In the genomic region with DNA sequence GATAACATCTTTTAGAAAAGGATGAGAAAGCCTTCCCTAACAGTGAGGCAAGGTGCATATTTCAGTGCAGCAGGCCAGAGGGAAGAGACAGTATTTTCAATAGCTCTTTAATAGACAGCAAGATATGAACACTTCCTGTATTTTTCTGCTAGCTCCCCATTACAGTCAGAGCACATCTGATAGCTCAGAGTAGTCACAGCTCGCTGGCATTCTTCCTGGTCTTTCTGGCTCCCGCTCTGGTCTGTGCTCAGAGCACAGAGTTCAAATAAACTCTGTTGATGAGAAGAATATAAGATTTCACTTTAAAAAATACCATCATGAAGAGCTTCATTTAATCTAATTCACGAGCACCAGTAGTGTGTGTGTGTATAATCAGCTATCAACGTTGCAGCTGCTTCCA, we compare ENCODE assay signal across 19 mouse cellular contexts.
A peak's percentile ranks its signal among the peaks of the same experiment; 100 is the strongest.
DNase-seq lines count a peak whose midpoint lies in the region; ATAC-seq lines count a peak whose summit lies in the region.
"Had no signal": no experiment of that assay in that cellular context is flagged by ENCODE, and none has a peak within 500 bp of the region (broad histone marks: within the 10 kb centered on the region; RNA-seq: fewer than 3 reads in every experiment).

No protein-coding gene starts in this region.

- peak; percentile 41 for DNase-seq in cerebellum, adult 8-10 months
- DNase-seq in cerebellum, adult 9-11 months, result no peak
- DNase-seq in cerebellum, adult 9-10 months, result peak; percentile 59
- peak; percentile 56 to 59 for DNase-seq in cerebellum, postnatal 14 days
- no peak for DNase-seq in kidney, postnatal 14 days
- DNase-seq: adrenal gland, adult 2 months; adrenal gland, postnatal 25 days; gastrocnemius, adult 2 months; gastrocnemius, postnatal 25 days; heart, postnatal 36 days; kidney, adult 11 months; kidney, adult 9 months had no signal

- 63% methylated on average over 4 of the region's 4 CpGs for WGBS in hindbrain, embryonic 16.5 days
- WGBS in hindbrain, embryonic 12.5 days, result 79% methylated on average over 4 of the region's 4 CpGs
- 77% methylated on average over 4 of the region's 4 CpGs for WGBS in neural tube, embryonic 15.5 days

- H3K9me3 ChIP-seq in hindbrain, embryonic 16.5 days (ENCODE audit: control insufficient read depth, low read length), result no peaks in the 10 kb centered on the region
- H3K9me3 ChIP-seq in hindbrain, embryonic 12.5 days (replicated peaks), result no peaks in the 10 kb centered on the region
- no peaks in the 10 kb centered on the region for H3K9me3 ChIP-seq in neural tube, embryonic 15.5 days (replicated peaks)
- H3K9me3 ChIP-seq: embryonic facial prominence, embryonic 15.5 days; heart, embryonic 12.5 days; hindbrain, embryonic 15.5 days had no signal

- H3K9ac ChIP-seq in hindbrain, embryonic 16.5 days (ENCODE audit: low read depth, low read length), result no peak overlapping the region
- no peak overlapping the region for H3K9ac ChIP-seq in hindbrain, embryonic 12.5 days
- H3K9ac ChIP-seq in neural tube, embryonic 15.5 days (replicated peaks), result no peak overlapping the region
- H3K9ac ChIP-seq: embryonic facial prominence, embryonic 15.5 days; heart, embryonic 12.5 days; hindbrain, embryonic 15.5 days had no signal

- H3K36me3 ChIP-seq in hindbrain, embryonic 16.5 days (ENCODE audit: control insufficient read depth, insufficient read depth, low read length), result no peaks in the 10 kb centered on the region
- H3K36me3 ChIP-seq in hindbrain, embryonic 12.5 days, result no peaks in the 10 kb centered on the region
- H3K36me3 ChIP-seq in neural tube, embryonic 15.5 days, result no peaks in the 10 kb centered on the region
- H3K36me3 ChIP-seq: embryonic facial prominence, embryonic 15.5 days; heart, embryonic 12.5 days; hindbrain, embryonic 15.5 days had no signal

- 0 out of 2 replicates have a peak, but pooled peaks have one; percentile 42 for ATAC-seq in hindbrain, embryonic 16.5 days
- no peak for ATAC-seq in hindbrain, embryonic 12.5 days (ENCODE audit: low FRiP score)
- no peak for ATAC-seq in neural tube, embryonic 15.5 days (ENCODE audit: low FRiP score)

- H3K4me1 ChIP-seq in hindbrain, embryonic 16.5 days (ENCODE audit: control insufficient read depth, insufficient read depth, low read depth, low read length), result no peaks in the 10 kb centered on the region
- H3K4me1 ChIP-seq in hindbrain, embryonic 12.5 days, result no peaks in the 10 kb centered on the region
- no peaks in the 10 kb centered on the region for H3K4me1 ChIP-seq in neural tube, embryonic 15.5 days
- H3K4me1 ChIP-seq: embryonic facial prominence, embryonic 15.5 days; heart, embryonic 12.5 days; hindbrain, embryonic 15.5 days had no signal

- H3K4me3 ChIP-seq in hindbrain, embryonic 16.5 days (ENCODE audit: low read length), result no peak overlapping the region
- no peak overlapping the region for H3K4me3 ChIP-seq in hindbrain, embryonic 12.5 days
- no peak overlapping the region for H3K4me3 ChIP-seq in neural tube, embryonic 15.5 days (replicated peaks)
- H3K4me3 ChIP-seq: embryonic facial prominence, embryonic 15.5 days; erythroblast, embryonic 14.5 days; gastrocnemius, adult 2 months; heart, embryonic 12.5 days; hindbrain, embryonic 15.5 days had no signal

- H3K27ac ChIP-seq in hindbrain, embryonic 16.5 days (ENCODE audit: low read depth, low read length), result no peak overlapping the region
- H3K27ac ChIP-seq in hindbrain, embryonic 12.5 days, result no peak overlapping the region
- no peak overlapping the region for H3K27ac ChIP-seq in neural tube, embryonic 15.5 days (replicated peaks)
- H3K27ac ChIP-seq: embryonic facial prominence, embryonic 15.5 days; gastrocnemius, adult 2 months; hindbrain, embryonic 15.5 days had no signal

- no peak overlapping the region for H3K4me2 ChIP-seq in hindbrain, embryonic 16.5 days (ENCODE audit: low read length)
- no peak overlapping the region for H3K4me2 ChIP-seq in hindbrain, embryonic 12.5 days (replicated peaks)
- H3K4me2 ChIP-seq in neural tube, embryonic 15.5 days, result no peak overlapping the region
- H3K4me2 ChIP-seq: embryonic facial prominence, embryonic 15.5 days; heart, embryonic 12.5 days; hindbrain, embryonic 15.5 days had no signal

- no peaks in the 10 kb centered on the region for H3K27me3 ChIP-seq in hindbrain, embryonic 16.5 days (replicated peaks; ENCODE audit: control insufficient read depth, insufficient read depth, low read length)
- H3K27me3 ChIP-seq in hindbrain, embryonic 12.5 days, result no peaks in the 10 kb centered on the region
- H3K27me3 ChIP-seq in neural tube, embryonic 15.5 days (replicated peaks), result no peaks in the 10 kb centered on the region
- H3K27me3 ChIP-seq: embryonic facial prominence, embryonic 15.5 days; heart, embryonic 12.5 days; hindbrain, embryonic 15.5 days had no signal

Comparison
In these comparisons a context has a peak if more than half of its experiments do, and no peak if none do; other contexts are left out.
1. DNase-seq: peak in cerebellum, adult 8-10 months (single experiment), cerebellum, adult 9-10 months (single experiment) and cerebellum, postnatal 14 days (2 of 2); none in cerebellum, adult 9-11 months (single experiment) and kidney, postnatal 14 days (single experiment).